Mouse (Mus musculus) embryo, embryonic 10.5 days (tissue): ENCODE data around the gene Atp2a2.
"Not testable (repeated sequence)": the region's sequence is repeated elsewhere in the genome, so short reads cannot be mapped to it uniquely, and the experiment has no call there.

Experiments
- DNase-seq: peaks from one replicate; pipeline ENCODE4 v3.0.0-alpha.2; 2015; ENCODE audit warnings: low spot score

The Atp2a2 gene

DNA sequence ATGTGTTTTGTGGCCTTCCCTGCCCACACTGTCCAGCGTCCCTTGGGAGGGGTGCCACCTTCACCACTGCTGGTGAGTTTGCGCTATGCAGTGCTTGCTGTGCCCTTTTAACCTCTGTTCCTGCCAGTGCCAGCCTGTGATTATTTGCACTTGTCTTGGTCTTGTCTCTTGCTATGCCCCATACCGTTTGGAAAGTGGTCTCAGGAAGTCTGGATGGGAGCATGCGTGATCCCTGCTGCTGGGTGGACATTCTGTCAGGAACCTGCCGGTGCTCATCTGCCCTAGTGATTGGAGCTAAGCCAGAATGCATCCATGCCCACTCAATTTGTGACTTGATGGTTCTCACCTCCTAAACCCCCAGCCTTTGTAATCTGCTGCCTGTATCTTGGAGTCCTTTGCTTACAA is 51.1 kb downstream of the Atp2a2 start:
- no peak for DNase-seq

DNA sequence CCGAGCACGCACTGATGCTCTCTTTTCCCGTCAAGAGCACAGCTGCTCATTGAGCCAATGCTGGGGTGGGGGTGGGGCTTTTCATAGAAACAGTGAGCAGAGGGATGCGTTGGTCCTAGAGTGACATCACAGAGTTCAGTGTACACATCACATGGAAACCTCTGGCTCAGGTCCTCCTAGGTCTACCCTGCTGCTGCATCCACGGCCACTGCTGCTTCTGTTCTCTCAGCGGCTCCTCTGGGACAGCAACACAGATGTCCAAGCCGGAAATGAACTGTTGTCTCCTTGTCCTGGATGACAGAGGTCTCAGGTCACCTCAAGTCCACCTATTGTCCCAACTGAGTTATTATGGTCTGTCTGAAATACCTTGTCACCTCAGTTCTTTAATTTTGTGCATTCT is 52.1 kb downstream of the Atp2a2 start:
- DNase-seq, result peak; percentile 32

DNA sequence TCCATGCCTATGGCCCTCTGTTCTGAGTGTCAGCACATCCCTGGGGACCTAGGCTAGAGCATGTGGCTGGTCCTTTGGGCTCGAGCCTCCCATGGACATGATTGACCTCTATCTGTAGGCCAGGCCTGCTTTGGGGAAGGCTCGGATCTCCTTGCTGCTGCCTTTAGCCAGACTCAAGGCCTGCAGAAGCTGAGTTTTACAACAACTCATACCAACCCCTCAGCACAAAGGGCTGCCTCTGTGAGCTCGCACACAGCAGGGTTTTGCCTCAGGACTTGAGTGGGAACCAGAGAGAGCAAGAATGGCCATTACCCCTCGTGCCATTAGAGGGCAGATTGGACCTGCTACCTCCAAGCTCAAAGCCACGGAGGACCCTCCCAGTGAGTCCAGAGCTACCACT is 53.2 kb downstream of the Atp2a2 start:
- DNase-seq, result no peak

DNA sequence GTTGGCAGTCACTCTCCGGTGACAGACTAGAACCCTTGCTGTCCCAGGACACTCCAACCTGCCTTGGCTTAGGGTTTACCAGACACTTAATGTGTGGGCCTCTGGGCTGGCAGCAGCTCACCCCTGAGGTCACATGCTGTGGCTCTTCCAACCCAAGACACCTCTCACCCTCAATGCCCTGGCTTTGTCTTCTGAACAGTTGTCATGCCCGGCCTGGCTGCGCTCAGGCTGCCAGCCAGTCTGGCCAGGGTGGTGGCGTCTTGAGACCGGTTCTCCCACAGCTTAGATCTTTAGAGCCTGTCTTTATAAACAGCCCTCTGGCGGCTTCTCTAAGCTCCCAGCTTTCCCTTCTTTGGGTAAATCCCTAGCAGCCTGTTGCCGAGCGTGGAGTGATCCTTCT is 54.2 kb downstream of the Atp2a2 start:
- no peak for DNase-seq

DNA sequence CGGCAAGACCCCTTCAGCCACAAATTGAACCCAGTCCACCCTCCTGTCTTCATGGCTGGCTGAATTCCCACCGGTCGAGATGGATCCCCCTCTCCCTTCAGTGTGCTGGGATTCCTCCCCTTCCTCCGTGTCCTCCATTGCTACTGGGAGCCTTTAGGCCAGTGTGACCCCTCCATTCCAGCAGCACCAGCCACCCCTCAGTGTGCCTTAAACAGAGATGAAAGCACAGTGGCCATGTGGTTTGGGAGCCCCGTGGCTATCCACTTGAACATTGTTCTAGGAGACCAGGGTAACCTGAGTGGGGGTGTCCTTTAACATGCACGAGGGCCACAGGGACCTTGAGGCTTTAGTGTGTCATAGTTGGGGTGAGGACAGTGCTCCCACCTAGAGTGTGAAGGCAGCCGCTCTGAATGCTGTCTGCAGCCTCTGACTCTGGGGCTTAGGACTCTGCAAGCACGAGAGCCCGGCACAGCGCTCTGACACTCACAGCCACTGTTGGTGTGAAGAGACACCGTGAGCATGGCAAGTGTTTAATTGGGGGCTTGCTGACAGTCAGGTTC is 56.9 kb downstream of the Atp2a2 start:
- DNase-seq, result no peak

DNA sequence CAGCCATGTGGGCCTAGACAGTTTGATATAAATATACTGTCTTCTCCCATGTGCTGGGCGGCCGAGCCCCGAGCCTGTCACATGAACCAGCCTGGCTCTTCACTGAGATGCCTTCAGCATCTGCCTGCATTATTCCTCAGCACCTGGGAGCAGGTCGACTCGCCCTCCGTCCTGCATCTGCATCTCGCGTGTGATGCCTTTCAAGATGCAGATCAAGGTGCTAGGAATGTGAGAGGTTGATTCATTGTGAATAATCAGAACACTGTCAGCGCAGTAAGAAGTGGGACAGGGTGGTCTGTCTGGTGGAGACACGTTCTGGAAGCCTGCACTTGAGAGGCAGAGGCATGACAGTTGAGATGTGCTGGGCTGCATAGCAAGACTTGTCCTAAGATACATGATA is 57.5 kb downstream of the Atp2a2 start:
- DNase-seq, result no peak

GRCm38 (mm10) chr5:122440095-122440630 is 61.9 kb downstream of the Atp2a2 start:
- no peak for DNase-seq

GRCm38 (mm10) chr5:122439400-122440094 is 62.5 kb downstream of the Atp2a2 start:
- DNase-seq, result no peak

DNA sequence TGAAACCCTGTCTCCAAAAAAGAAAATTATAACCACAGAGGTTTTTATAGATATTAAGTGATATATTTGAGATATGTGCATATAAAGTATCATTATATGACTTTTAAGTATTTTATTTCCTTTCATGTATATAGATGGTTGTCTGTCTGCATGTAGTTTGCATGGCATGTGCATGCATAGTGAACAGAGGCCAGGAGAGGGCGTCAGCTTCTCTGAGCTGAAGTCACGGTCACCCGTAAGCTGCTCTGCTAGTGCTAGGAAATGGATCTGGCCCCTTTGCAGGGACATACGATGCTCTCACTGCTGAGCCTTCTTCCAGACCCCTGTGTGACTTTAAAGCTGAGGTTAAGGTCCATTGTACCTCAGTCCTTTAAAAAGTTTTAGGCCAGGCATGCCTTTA is 67.5 kb downstream of the Atp2a2 start:
- no peak for DNase-seq

DNA sequence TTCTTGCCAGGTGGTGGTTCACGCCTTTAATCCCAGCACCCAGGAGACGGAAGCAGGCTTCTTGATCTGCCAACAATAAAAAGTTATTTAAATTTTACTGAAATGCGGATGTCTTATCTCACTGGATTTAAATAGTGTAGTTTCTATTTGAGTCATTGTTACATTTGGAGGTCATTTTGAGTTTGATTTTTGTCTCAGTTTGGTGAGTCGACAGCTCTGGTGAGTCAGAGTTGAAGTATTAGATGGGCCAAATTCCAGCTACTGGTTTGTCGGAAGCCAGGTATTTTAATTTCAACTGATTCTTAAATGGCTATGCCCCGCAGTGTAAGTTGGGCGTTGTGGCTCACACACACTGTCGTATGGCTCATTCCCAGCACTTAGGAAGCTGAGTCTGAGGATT is 70.8 kb downstream of the Atp2a2 start:
- no peak for DNase-seq

DNA sequence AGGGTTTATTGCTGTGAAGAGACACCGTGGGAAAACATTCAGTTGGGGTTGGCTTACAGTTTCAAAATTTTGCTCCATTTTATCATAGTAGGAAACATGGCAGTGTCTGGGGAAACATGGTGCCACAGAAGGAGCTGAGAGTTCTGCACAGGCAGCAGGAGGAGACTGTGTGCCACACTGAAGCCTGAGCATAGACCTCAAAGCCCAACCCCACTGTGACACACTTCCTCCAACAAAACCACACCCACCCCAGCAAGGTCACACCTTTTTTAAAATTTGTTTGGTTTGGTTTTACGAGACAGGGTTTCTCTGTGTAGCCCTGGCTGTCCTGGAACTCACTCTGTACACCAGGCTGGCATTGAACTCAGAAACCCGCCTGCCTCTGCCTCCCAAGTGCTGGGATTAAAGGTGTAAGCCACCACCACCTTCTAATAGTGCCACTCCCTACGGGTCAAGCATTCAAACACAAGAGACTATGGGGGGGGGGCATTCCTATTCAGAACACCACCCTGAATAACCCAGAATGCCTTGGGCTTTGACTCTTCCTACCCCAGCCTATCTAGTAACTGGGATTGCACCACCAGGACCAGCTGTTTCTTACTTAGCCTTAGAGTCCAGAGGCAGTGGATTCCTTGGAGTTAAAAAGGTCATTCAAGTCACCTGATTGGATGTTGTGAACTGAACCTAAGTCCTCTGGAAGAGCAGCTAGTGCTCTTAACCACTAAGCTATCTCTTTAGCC is 71.8 kb downstream of the Atp2a2 start:
- DNase-seq, result no peak

DNA sequence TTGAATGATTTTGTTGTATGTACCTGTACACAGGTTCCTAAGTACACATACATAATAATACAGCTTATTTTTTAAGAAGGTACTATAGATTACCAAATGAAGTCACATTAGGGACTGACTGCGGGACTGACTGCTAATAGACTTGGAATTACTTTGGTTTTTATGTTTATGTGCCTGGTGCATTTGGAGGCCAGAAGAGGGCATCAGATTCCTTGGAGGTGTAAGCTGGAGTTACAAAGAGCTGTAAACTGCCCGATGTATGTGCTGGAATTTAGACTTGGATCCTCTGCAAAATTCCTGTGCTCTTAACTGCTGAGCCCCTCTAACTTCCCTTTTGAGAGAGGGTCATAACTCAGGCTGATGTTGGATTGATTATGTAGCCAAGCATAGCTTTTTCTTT is 76.5 kb downstream of the Atp2a2 start:
- DNase-seq, result no peak

DNA sequence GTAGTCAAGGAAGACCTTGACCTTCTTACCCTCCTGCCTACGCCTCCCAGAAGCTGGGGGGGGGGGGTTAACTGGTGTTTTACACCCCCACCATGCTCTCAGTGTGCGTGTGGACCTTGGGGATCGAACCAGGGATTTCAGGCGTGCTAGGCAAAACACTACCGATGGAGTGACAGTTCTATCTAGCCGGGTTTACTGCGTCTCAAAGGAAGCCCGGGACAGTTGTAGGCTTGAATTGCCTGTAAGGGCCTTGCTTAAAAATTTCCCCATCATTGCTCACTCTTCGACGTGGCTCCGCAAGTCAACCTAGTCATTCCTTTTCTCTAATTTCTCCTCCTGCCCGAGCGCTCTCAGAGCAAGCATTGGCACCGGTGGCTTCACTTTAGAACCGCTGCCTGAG is 78.9 kb downstream of the Atp2a2 start:
- no peak for DNase-seq

GRCm38 (mm10) chr5:122422071-122422964 is 79.7 kb downstream of the Atp2a2 start:
- peak; percentile 93 for DNase-seq

DNA sequence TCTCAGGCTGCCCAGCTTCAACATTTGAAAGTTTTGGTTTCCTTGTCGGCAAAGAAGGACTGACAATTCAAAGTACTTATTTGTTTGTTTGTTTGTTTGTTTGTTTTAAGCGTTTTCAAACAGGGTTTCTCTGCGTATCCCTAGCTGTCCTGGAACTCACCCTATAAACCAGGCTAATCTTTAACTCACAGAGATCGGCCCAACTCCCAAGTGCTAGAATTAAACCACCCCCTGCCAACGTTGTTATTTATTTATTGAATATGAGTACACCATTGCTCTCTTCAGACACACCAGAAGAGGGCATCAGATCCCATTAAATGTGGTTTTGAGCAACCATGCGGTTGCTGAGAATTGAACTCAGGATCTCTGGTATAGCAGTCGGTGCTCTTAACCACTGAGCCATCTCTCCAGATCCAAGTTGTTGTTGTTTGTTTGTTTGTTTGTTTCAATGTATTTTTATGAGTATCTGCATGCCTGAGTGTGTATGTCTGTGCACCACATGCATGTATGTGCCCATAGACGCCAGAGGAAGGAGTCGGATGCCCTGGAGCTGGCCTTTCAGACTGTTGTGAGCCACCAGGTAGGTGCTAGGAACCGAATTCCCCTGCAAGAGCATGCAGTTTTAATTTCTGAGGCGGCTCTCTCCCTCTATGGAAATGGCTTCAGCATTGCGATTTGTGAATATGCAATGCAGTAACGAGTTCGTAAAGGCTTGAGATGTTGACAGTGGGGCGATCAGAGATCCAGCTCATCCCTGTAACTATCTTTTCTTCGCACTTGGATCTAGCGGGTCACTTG is 80.6 kb downstream of the Atp2a2 start, which contains the start of gene Anapc7:
TSS of gene Anapc7 (plus strand) at position 423 of the 798 bp plus-strand sequence.
- DNase-seq, result peak; percentile 7

DNA sequence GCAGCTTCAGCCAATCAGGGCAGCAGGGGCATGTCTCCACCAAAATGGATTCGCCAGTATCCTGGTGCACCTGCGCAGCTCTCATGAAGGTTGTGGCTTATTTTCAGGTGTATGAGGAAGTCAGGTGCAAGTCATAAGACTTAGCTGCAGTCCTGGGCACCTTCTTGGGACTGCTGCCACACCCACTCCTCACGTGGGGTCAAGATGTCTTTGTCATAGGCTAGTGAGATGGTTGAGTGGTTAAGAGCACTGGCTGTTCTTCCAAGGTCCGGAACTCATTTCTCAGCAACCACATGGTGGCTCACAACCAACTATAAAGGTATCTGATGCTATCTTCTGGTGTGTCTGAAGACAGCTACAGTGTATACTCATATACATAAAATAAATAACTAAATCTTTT is 81.3 kb downstream of the Atp2a2 start:
- DNase-seq, result not testable (repeated sequence)

GRCm38 (mm10) chr5:122415465-122415864 is 86.6 kb downstream of the Atp2a2 start:
- no peak for DNase-seq

DNA sequence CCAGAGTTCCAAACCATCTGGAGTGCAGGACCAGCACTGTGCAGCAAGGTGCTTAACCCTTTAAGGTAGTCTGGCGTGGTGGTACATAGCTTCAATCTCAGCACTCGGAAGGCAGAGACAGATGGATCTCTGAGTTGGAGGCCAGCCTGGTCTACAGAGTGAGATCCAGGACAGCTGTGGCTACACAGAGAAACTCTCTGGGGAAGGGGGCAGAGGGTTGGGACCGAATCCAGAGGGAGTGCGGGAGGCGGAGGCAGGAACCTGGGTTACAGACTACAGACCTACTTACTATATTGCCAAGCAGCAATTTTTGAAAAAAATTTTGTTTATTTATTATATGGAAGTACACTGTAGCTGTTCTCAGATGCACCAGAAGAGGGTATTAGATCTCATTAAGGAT is 87.7 kb downstream of the Atp2a2 start:
- no peak for DNase-seq

DNA sequence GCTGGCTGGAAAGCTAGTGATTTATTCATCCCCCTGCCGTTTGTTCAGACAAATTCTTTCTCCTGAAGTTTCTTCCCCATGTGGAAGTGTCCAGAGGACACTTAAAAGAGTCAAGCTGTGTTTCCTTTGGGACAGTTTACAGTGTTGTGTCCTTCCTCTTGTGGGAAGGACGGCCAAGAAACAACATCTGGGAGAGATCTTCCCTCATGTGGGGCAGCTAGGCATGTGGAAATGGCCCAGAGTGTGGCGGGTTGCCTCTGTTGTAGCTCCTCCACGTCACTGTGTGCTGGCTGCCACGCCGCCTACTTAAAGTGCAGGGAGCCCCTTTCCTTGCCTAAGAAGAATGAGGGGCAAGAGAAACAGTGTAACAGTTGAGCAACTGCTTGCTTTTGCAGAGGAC is 89.2 kb downstream of the Atp2a2 start:
- no peak for DNase-seq

DNA sequence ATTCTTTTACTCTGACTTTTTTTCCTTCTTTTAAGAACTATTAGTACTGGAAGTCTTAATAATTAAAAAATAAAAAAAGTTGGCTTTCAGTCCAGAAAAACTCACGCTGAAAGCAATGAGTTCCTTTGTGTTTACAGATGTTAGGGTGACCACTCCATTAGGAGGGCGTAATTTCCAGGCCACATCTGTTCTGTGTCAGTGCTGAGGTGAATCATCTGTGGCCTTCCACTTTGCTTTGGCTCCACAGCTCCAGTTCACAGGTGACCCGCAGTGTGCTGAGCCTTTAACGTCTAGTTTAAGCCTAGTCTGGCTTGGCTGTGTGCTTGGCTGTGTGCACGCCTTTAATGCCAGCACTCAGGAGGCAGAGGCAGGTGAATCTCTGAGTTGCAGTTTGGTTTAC is 90.1 kb downstream of the Atp2a2 start:
- no peak for DNase-seq
